Mouse (Mus musculus): ENCODE measurements around the gene Alpk1. TPM values are rescaled to one million over a fixed set of nuclear protein-coding genes. Genes with fewer than 3 reads are reported as not detected.

The Alpk1 gene
- polyA plus RNA-seq, 1 experiment from 2014 or later: 0.47 TPM

DNA sequence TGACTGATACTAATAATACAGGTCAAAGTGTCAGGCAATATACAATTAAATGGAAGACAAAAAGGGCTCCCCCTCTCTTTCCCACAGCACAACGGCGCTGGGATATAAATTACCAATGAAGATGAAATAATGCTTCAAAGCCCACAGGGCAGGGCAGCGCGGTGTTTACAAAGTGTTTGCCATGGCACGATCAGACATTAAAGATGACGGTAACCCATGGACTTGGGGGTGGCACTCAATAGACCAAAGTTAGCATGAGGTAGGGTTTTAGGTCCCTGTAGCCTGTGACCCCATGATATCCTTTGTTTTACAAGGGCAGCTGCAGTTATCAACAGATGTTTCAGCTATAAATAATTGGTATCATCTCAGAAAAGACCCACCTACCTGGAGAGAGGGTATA lies 60.3 kb downstream of the Alpk1 start:
- Histone ChIP-seq H3K27me3 (ENCODE audit: control insufficient read depth, insufficient read depth, low read length) (no peaks in the 10 kb centered on the region; the same call in 1 of the 2 replicates), H3K4me1 (ENCODE audit: control insufficient read depth, insufficient read depth, low read length) (0 out of 2 replicates have a peak, but pooled peaks cover 8% of the 10 kb centered on the region), H3K9ac (replicated peaks; ENCODE audit: low read length) (no peak overlapping the region), H3K27ac (replicated peaks; ENCODE audit: low read depth, low read length) (no peak overlapping the region), H3K4me2 (ENCODE audit: low read length) (no peak overlapping the region), H3K36me3 (ENCODE audit: control insufficient read depth, insufficient read depth, low read length) (no peaks in the 10 kb centered on the region), H3K4me3 (replicated peaks; ENCODE audit: low read depth, low read length) (no peak overlapping the region), H3K9me3 (ENCODE audit: control insufficient read depth, low read length) (no peaks in the 10 kb centered on the region)
- DNase-seq (no peak), ATAC-seq (ENCODE audit: low FRiP score, low TSS enrichment) (no peak)
- WGBS: 46% methylated on average over 6 of the region's 6 CpGs

GRCm38 (mm10) chr3:127719601-127720000 lies 60.7 kb downstream of the Alpk1 start:
- peak; percentile 29 for DNase-seq
- H3K4me2 ChIP-seq (ENCODE audit: low read length): no peak overlapping the region
- H3K36me3 ChIP-seq (ENCODE audit: control insufficient read depth, insufficient read depth, low read length): no peaks in the 10 kb centered on the region
- no peak for ATAC-seq (ENCODE audit: low FRiP score, low TSS enrichment)
- no peaks in the 10 kb centered on the region; the same call in 1 of the 2 replicates for H3K27me3 ChIP-seq (ENCODE audit: control insufficient read depth, insufficient read depth, low read length)
- H3K9ac ChIP-seq (replicated peaks; ENCODE audit: low read length): no peak overlapping the region
- no peak overlapping the region for H3K27ac ChIP-seq (replicated peaks; ENCODE audit: low read depth, low read length)
- no peak overlapping the region for H3K4me3 ChIP-seq (replicated peaks; ENCODE audit: low read depth, low read length)
- H3K9me3 ChIP-seq (ENCODE audit: control insufficient read depth, low read length): no peaks in the 10 kb centered on the region
- 0 out of 2 replicates have a peak, but pooled peaks cover 8% of the 10 kb centered on the region for H3K4me1 ChIP-seq (ENCODE audit: control insufficient read depth, insufficient read depth, low read length)
- WGBS: 51% methylated on average over 5 of the region's 5 CpGs

GRCm38 (mm10) chr3:127716759-127717158 lies 63.6 kb downstream of the Alpk1 start:
- no peak overlapping the region for H3K9ac ChIP-seq (replicated peaks; ENCODE audit: low read length)
- WGBS: 7% methylated on average over 2 of the region's 2 CpGs
- no peak overlapping the region for H3K27ac ChIP-seq (replicated peaks; ENCODE audit: low read depth, low read length)
- H3K9me3 ChIP-seq (ENCODE audit: control insufficient read depth, low read length): no peaks in the 10 kb centered on the region
- DNase-seq (peak; percentile 49), ATAC-seq (ENCODE audit: low FRiP score, low TSS enrichment) (no peak; the same call in 1 of the 2 replicates)
- no peaks in the 10 kb centered on the region for H3K36me3 ChIP-seq (ENCODE audit: control insufficient read depth, insufficient read depth, low read length)
- H3K4me1 ChIP-seq (ENCODE audit: control insufficient read depth, insufficient read depth, low read length): 0 out of 2 replicates have a peak, but pooled peaks cover 8% of the 10 kb centered on the region
- no peak overlapping the region for H3K4me2 ChIP-seq (ENCODE audit: low read length)
- H3K4me3 ChIP-seq (replicated peaks; ENCODE audit: low read depth, low read length): no peak overlapping the region
- H3K27me3 ChIP-seq (ENCODE audit: control insufficient read depth, insufficient read depth, low read length): no peaks in the 10 kb centered on the region; the same call in 1 of the 2 replicates

DNA sequence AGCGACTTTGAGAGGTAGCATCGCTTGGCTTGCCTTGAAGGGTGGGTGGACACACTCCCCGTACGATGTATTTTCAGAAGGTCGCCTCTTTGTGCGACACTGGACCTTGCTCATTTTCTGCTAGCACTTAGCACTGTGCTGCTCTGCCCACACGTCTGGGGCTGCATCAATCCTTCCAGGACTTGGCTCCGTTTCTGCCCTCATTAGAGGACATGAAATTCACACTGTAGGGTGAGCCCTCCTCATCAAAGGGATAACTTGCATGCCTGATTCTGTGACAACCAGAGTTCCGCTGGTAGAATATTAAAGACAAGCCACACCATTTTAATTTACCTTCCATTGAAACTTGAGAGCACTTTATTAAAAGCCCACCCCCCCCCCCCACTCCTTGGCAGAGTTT lies 67.2 kb downstream of the Alpk1 start:
- Histone ChIP-seq H3K27ac (replicated peaks; ENCODE audit: low read depth, low read length) (no peak overlapping the region), H3K9ac (replicated peaks; ENCODE audit: low read length) (no peak overlapping the region), H3K36me3 (ENCODE audit: control insufficient read depth, insufficient read depth, low read length) (no peaks in the 10 kb centered on the region), H3K4me3 (replicated peaks; ENCODE audit: low read depth, low read length) (no peak overlapping the region), H3K4me2 (ENCODE audit: low read length) (no peak overlapping the region), H3K9me3 (ENCODE audit: control insufficient read depth, low read length) (no peaks in the 10 kb centered on the region), H3K27me3 (ENCODE audit: control insufficient read depth, insufficient read depth, low read length) (no peaks in the 10 kb centered on the region; the same call in 1 of the 2 replicates), H3K4me1 (ENCODE audit: control insufficient read depth, insufficient read depth, low read length) (no peaks in the 10 kb centered on the region)
- WGBS: 52% methylated on average over 9 of the region's 9 CpGs
- peak; percentile 54 for DNase-seq
- peak; percentile 53; the same call in 1 of the 2 replicates for ATAC-seq (ENCODE audit: low FRiP score, low TSS enrichment)

DNA sequence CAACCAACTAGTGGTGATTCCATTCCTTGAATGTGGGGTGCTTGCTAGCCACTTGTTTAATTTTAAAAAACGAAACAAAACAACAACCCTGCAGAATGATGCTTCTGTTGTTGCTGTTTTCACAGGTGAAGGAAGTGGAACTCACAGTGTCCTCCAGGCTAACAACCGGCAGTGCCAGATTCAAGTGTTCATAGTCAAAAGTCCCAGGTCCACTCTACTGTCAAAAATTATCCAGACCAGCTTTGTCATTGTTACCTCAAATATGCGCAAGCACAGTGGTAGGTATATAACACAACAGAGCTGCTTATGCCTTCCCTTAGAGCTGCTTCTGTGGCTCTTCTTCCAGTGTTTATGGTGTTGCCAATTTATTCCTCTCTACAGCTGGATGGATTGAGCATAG lies 68.8 kb downstream of the Alpk1 start:
- H3K4me1 ChIP-seq (ENCODE audit: control insufficient read depth, insufficient read depth, low read length): peaks cover 7% of the 10 kb centered on the region; the same call in 1 of the 2 replicates
- no peaks in the 10 kb centered on the region for H3K36me3 ChIP-seq (ENCODE audit: control insufficient read depth, insufficient read depth, low read length)
- DNase-seq: no peak
- no peak overlapping the region for H3K4me2 ChIP-seq (ENCODE audit: low read length)
- no peak overlapping the region for H3K4me3 ChIP-seq (replicated peaks; ENCODE audit: low read depth, low read length)
- WGBS: 92% methylated on average over 3 of the region's 3 CpGs
- H3K9me3 ChIP-seq (ENCODE audit: control insufficient read depth, low read length): no peaks in the 10 kb centered on the region
- H3K27ac ChIP-seq (replicated peaks; ENCODE audit: low read depth, low read length): no peak overlapping the region
- H3K27me3 ChIP-seq (ENCODE audit: control insufficient read depth, insufficient read depth, low read length): no peaks in the 10 kb centered on the region
- no peak overlapping the region for H3K9ac ChIP-seq (replicated peaks; ENCODE audit: low read length)
- ATAC-seq (ENCODE audit: low FRiP score, low TSS enrichment): no peak

DNA sequence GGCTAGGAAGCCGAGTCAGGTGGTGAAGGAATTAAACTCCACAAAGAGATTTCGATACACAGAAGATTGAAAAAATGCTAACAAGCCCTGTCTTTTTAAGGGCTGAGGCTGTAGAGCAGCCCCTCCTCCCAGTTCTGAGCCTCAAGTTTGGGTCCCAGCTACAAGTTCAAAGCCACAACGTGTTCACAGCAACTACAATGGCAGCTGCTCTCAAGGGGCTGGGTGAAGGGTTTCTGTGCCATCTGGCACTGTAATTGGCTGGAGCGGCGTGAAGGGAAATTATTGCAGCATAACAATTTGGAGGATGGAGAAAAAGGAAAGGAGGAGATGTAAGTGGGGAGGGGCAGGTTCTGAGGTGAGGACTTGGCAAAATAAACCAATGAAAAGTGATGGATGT lies 73.2 kb downstream of the Alpk1 start:
- peak overlapping the region; percentile 72 for H3K27ac ChIP-seq (replicated peaks; ENCODE audit: low read depth, low read length)
- peak; percentile 56; the same call in 1 of the 2 replicates for ATAC-seq (ENCODE audit: low FRiP score, low TSS enrichment)
- H3K4me2 ChIP-seq (ENCODE audit: low read length): no peak overlapping the region; the same call in 1 of the 2 replicates

GRCm38 (mm10) chr3:127706445-127707088 lies 73.8 kb downstream of the Alpk1 start:
- Histone ChIP-seq H3K9me3 (ENCODE audit: control insufficient read depth, low read length) (no peaks in the 10 kb centered on the region), H3K27me3 (ENCODE audit: control insufficient read depth, insufficient read depth, low read length) (peaks cover 5% of the 10 kb centered on the region; the same call in 1 of the 2 replicates), H3K4me1 (ENCODE audit: control insufficient read depth, insufficient read depth, low read length) (peaks cover 21% of the 10 kb centered on the region; the same call in 1 of the 2 replicates), H3K27ac (replicated peaks; ENCODE audit: low read depth, low read length) (peak overlapping the region; percentile 72), H3K36me3 (ENCODE audit: control insufficient read depth, insufficient read depth, low read length) (no peaks in the 10 kb centered on the region), H3K4me2 (ENCODE audit: low read length) (peak overlapping the region; percentile 59), H3K4me3 (replicated peaks; ENCODE audit: low read depth, low read length) (peak overlapping the region; percentile 27; the same call in 1 of the 2 replicates), H3K9ac (replicated peaks; ENCODE audit: low read length) (no peak overlapping the region; the same call in 1 of the 2 replicates)
- WGBS: 38% methylated on average over 8 of the region's 8 CpGs
- ATAC-seq (ENCODE audit: low FRiP score, low TSS enrichment): peak; percentile 25; the same call in 1 of the 2 replicates
- no peak for DNase-seq

More for the DNA sequence above, 73.2 kb downstream of the Alpk1 start:
- WGBS: 30% methylated on average over 5 of the region's 5 CpGs
- peak; percentile 70 for DNase-seq
- Histone ChIP-seq H3K36me3 (ENCODE audit: control insufficient read depth, insufficient read depth, low read length) (no peaks in the 10 kb centered on the region), H3K4me1 (ENCODE audit: control insufficient read depth, insufficient read depth, low read length) (peaks cover 21% of the 10 kb centered on the region; the same call in 1 of the 2 replicates), H3K9me3 (ENCODE audit: control insufficient read depth, low read length) (no peaks in the 10 kb centered on the region), H3K9ac (replicated peaks; ENCODE audit: low read length) (no peak overlapping the region), H3K4me3 (replicated peaks; ENCODE audit: low read depth, low read length) (no peak overlapping the region), H3K27me3 (ENCODE audit: control insufficient read depth, insufficient read depth, low read length) (peaks cover 5% of the 10 kb centered on the region; the same call in 1 of the 2 replicates)

GRCm38 (mm10) chr3:127705515-127706444 lies 74.5 kb downstream of the Alpk1 start:
- peak; percentile 91 for ATAC-seq (ENCODE audit: low FRiP score, low TSS enrichment)
- DNase-seq: peak; percentile 90
- H3K9ac ChIP-seq (replicated peaks; ENCODE audit: low read length): no peak overlapping the region; the same call in 1 of the 2 replicates
- H3K4me2 ChIP-seq (ENCODE audit: low read length): peak overlapping the region; percentile 59
- H3K27me3 ChIP-seq (ENCODE audit: control insufficient read depth, insufficient read depth, low read length): peaks cover 5% of the 10 kb centered on the region; the same call in 1 of the 2 replicates
- H3K27ac ChIP-seq (replicated peaks; ENCODE audit: low read depth, low read length): peak overlapping the region; percentile 72
- H3K4me3 ChIP-seq (replicated peaks; ENCODE audit: low read depth, low read length): peak overlapping the region; percentile 27
- H3K9me3 ChIP-seq (ENCODE audit: control insufficient read depth, low read length): no peaks in the 10 kb centered on the region
- 2% methylated on average over 30 of the region's 30 CpGs for WGBS
- H3K4me1 ChIP-seq (ENCODE audit: control insufficient read depth, insufficient read depth, low read length): peaks cover 21% of the 10 kb centered on the region; the same call in 1 of the 2 replicates
- no peaks in the 10 kb centered on the region for H3K36me3 ChIP-seq (ENCODE audit: control insufficient read depth, insufficient read depth, low read length)

All from midbrain, embryonic 14.5 days (tissue).